Mouse (Mus musculus): Measurements from ENCODE around the gene Mpzl3. TPM values are rescaled to one million over a fixed set of nuclear protein-coding genes. Genes with fewer than 3 reads are reported as not detected.
A peak's percentile ranks its signal among the peaks of the same experiment; 100 is the strongest.

Gene Mpzl3
- polyA plus RNA-seq (2014; fragmentation: Nextera tagmentation; extraction: Ambion mirVana): 1.6 and 1.7 TPM in 2 replicates

DNA sequence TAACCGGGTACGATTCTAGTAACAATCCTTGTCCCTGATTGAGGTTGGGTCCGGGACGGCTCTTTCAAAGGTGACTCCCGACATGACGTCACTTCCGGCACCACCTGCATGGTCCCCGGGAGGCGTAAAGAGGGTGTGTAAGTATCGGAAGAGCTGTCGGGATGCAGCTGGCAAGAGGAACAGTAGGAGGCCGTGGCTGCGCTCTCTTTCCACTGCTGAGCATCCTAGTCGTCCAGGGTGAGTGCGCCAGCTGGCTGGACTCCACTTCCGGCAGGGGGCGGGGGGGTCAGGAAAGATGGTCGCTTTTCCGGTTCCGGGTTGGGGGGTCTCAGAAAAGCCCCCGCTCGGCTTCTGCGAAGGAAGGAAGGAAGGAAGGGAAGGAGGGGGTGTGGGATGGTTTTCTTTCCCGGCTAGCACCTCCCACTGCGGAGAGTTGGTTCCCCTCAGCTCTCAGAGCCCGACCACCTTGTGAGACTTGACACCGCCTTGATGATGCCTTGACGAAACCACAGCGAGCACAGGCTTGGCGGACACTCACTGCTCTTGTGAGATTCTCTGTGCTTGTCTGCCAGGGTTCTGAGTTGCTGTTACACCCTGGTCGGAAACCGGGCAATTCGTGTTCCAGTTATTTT, at the start of gene Mpzl3:
Mpzl3 (plus strand) TSS at position 105 of the 632 bp plus-strand sequence.
- Histone ChIP-seq H3K9ac (ENCODE audit: low read depth, low read length) (peak within 1 kb of the TSS; percentile 75), H3K4me2 (peak within 1 kb of the TSS; percentile 76), H3K27ac (ENCODE audit: low read depth, low read length) (peak within 1 kb of the TSS; percentile 89), H3K36me3 (ENCODE audit: control insufficient read depth, insufficient read depth, low read length) (no peaks in the 10 kb centered on the region), H3K9me3 (replicated peaks; ENCODE audit: control insufficient read depth, low read length) (no peaks in the 10 kb centered on the region), H3K27me3 (ENCODE audit: control insufficient read depth, insufficient read depth, low read length) (peaks cover 13% of the 10 kb centered on the region), H3K4me1 (ENCODE audit: control insufficient read depth, insufficient read depth, low read length) (no peaks in the 10 kb centered on the region), H3K4me3 (ENCODE audit: low read depth, low read length) (peak within 1 kb of the TSS; percentile 73)
- WGBS (ENCODE audit: insufficient replicate concordance): under 1% methylated on average over 33 of the region's 33 CpGs
- peak; percentile 52; the same call in 1 of the 2 replicates for ATAC-seq (replicated peaks; ENCODE audit: insufficient number of reproducible peaks, low FRiP score, low TSS enrichment)

- no peak for ATAC-seq (replicated peaks; ENCODE audit: insufficient number of reproducible peaks, low FRiP score, low TSS enrichment)
- Histone ChIP-seq H3K4me3 (ENCODE audit: low read depth, low read length) (no peak overlapping the region), H3K9me3 (replicated peaks; ENCODE audit: control insufficient read depth, low read length) (no peaks in the 10 kb centered on the region), H3K4me2 (no peak overlapping the region), H3K4me1 (ENCODE audit: control insufficient read depth, insufficient read depth, low read length) (no peaks in the 10 kb centered on the region), H3K27ac (ENCODE audit: low read depth, low read length) (no peak overlapping the region), H3K9ac (ENCODE audit: low read depth, low read length) (no peak overlapping the region), H3K27me3 (ENCODE audit: control insufficient read depth, insufficient read depth, low read length) (0 out of 2 replicates have a peak, but pooled peaks cover 2% of the 10 kb centered on the region), H3K36me3 (ENCODE audit: control insufficient read depth, insufficient read depth, low read length) (no peaks in the 10 kb centered on the region)
- 71% methylated on average over 12 of the region's 12 CpGs for WGBS (ENCODE audit: insufficient replicate concordance)
Observed at GRCm38 (mm10) chr9:45007404-45007803, 47.6 kb upstream of the Mpzl3 start.

GRCm38 (mm10) chr9:45008342-45008741, 46.6 kb upstream of the Mpzl3 start:
- Histone ChIP-seq H3K9ac (ENCODE audit: low read depth, low read length) (no peak overlapping the region), H3K4me3 (ENCODE audit: low read depth, low read length) (no peak overlapping the region), H3K9me3 (replicated peaks; ENCODE audit: control insufficient read depth, low read length) (no peaks in the 10 kb centered on the region), H3K4me2 (no peak overlapping the region), H3K27ac (ENCODE audit: low read depth, low read length) (no peak overlapping the region), H3K27me3 (ENCODE audit: control insufficient read depth, insufficient read depth, low read length) (0 out of 2 replicates have a peak, but pooled peaks cover 2% of the 10 kb centered on the region), H3K4me1 (ENCODE audit: control insufficient read depth, insufficient read depth, low read length) (no peaks in the 10 kb centered on the region), H3K36me3 (ENCODE audit: control insufficient read depth, insufficient read depth, low read length) (no peaks in the 10 kb centered on the region)
- no peak for ATAC-seq (replicated peaks; ENCODE audit: insufficient number of reproducible peaks, low FRiP score, low TSS enrichment)
- WGBS (ENCODE audit: insufficient replicate concordance): 79% methylated on average over 4 of the region's 4 CpGs

DNA sequence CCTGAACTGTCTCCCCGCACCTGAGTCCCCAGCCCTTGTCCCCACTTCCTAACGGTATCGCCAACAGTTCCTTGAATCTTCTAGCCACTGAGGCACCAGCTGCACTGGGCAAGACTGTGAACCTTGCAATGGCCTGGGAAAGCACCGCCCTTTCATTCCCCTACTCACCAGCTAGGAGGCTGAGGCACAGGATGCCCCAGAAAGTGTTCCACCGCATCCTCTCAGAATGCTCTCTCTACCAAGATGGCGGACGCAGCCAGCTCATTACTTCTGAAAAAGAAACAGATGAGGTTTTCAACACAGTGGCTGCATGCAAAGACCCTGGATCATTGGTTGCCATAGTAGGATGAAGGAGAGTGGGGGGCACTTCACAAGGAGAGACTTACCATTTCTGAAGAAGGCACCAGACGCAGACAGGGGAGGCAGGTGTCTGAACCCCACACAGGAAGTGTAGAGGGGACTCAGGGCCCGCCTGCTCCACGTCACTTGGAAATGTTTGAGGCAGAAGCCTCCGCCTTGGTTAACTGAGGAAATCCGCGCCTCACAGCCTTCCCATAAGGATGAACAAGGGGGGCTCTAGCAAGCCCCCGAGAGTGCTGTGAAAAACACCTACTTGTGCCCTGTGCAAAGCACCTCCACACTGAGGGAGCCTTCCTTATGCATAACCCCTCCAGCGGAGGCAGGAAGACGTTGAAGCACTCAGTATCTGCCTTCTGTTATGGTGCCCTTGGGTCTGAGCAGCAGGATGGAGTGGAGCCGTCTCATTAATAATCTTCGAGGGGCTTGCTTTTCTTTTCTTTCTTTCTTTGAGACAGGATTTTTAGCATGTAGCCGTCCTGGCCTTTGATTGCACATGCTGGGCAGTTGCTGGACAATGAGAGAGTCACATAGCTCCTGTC, 45.6 kb upstream of the Mpzl3 start, which contains the start of gene Cd3e:
Cd3e (minus strand) TSS at position 448 of the 899 bp plus-strand sequence.
- H3K27me3 ChIP-seq (ENCODE audit: control insufficient read depth, insufficient read depth, low read length): 0 out of 2 replicates have a peak, but pooled peaks cover 2% of the 10 kb centered on the region
- H3K4me2 ChIP-seq: no peak within 1 kb of the TSS
- no peaks in the 10 kb centered on the region for H3K9me3 ChIP-seq (replicated peaks; ENCODE audit: control insufficient read depth, low read length)
- no peaks in the 10 kb centered on the region for H3K4me1 ChIP-seq (ENCODE audit: control insufficient read depth, insufficient read depth, low read length)
- no peak within 1 kb of the TSS for H3K4me3 ChIP-seq (ENCODE audit: low read depth, low read length)
- ATAC-seq (replicated peaks; ENCODE audit: insufficient number of reproducible peaks, low FRiP score, low TSS enrichment): no peak
- no peaks in the 10 kb centered on the region for H3K36me3 ChIP-seq (ENCODE audit: control insufficient read depth, insufficient read depth, low read length)
- no peak within 1 kb of the TSS for H3K9ac ChIP-seq (ENCODE audit: low read depth, low read length)
- WGBS (ENCODE audit: insufficient replicate concordance): 84% methylated on average over 19 of the region's 19 CpGs
- no peak within 1 kb of the TSS for H3K27ac ChIP-seq (ENCODE audit: low read depth, low read length)

DNA sequence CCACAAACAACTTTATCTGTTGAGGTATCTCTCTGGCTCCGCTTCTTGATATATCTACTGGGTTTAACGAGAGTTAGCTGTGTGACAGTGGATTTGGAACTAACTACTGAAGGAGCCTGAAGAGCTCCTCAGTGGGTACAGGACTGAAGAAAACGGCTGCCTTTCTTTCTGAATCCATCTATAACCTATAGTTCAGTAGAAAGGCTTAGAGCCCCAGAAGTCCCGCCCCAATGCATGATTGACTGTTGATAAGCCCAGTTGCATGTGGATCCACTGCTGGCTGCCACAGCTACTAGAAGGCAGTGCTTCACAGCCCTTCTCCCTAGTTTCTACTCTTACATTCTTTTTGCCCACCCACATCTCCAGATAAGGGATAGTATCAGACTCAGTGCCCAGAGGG, 44.5 kb upstream of the Mpzl3 start:
- no peaks in the 10 kb centered on the region for H3K9me3 ChIP-seq (replicated peaks; ENCODE audit: control insufficient read depth, low read length)
- H3K9ac ChIP-seq (ENCODE audit: low read depth, low read length): no peak overlapping the region
- 0 out of 2 replicates have a peak, but pooled peaks cover 2% of the 10 kb centered on the region for H3K27me3 ChIP-seq (ENCODE audit: control insufficient read depth, insufficient read depth, low read length)
- no peak overlapping the region for H3K4me3 ChIP-seq (ENCODE audit: low read depth, low read length)
- no peaks in the 10 kb centered on the region for H3K36me3 ChIP-seq (ENCODE audit: control insufficient read depth, insufficient read depth, low read length)
- ATAC-seq (replicated peaks; ENCODE audit: insufficient number of reproducible peaks, low FRiP score, low TSS enrichment): no peak
- no peak overlapping the region for H3K27ac ChIP-seq (ENCODE audit: low read depth, low read length)
- H3K4me2 ChIP-seq: no peak overlapping the region
- 60% methylated on average over 4 of the region's 4 CpGs for WGBS (ENCODE audit: insufficient replicate concordance)
- H3K4me1 ChIP-seq (ENCODE audit: control insufficient read depth, insufficient read depth, low read length): no peaks in the 10 kb centered on the region

DNA sequence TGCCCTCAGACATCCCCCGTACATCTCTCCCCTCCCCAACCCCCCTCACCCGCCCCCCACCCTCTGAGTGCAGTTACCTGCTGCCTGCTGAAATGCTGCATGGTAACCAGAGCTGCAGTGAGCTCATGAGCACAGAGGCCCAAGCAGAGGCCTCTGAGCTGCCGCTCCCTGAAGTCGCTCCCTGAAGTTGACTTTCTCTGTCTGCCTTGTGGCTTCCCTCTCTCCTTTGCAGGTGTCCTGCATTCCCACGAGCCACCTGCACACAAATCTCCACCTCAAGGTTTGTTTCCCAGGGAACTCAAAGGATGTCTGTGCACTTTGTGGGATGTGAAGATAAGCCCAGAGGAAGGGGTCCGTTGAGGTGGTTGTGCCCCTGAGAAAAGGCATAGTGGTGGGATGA, 43.7 kb upstream of the Mpzl3 start:
- no peak for ATAC-seq (replicated peaks; ENCODE audit: insufficient number of reproducible peaks, low FRiP score, low TSS enrichment)
- 48% methylated on average over 6 of the region's 6 CpGs for WGBS (ENCODE audit: insufficient replicate concordance)
- Histone ChIP-seq H3K9me3 (replicated peaks; ENCODE audit: control insufficient read depth, low read length) (no peaks in the 10 kb centered on the region), H3K4me3 (ENCODE audit: low read depth, low read length) (no peak overlapping the region), H3K9ac (ENCODE audit: low read depth, low read length) (no peak overlapping the region), H3K27me3 (ENCODE audit: control insufficient read depth, insufficient read depth, low read length) (0 out of 2 replicates have a peak, but pooled peaks cover 2% of the 10 kb centered on the region), H3K36me3 (ENCODE audit: control insufficient read depth, insufficient read depth, low read length) (no peaks in the 10 kb centered on the region), H3K4me1 (ENCODE audit: control insufficient read depth, insufficient read depth, low read length) (no peaks in the 10 kb centered on the region), H3K27ac (ENCODE audit: low read depth, low read length) (no peak overlapping the region), H3K4me2 (no peak overlapping the region)

DNA sequence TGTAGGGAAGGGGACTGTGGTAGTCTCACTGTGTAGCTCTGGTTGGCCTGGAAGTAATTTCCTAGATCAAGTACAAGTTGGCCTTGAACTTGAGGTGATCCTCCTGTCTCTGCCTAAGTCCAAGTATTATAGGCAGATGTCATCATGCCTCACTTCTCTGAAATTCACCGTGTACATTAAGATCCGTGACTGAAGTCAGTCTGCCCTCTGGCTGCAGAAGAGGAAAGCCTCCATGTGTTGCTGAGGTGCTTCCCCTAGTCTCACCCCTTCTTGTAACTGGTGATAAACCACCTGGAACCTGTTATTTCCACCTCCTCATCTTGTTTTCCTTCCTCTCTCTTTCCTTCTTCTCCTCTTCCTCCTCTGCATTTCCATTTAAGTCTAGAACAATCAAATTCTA, 40.1 kb upstream of the Mpzl3 start:
- 39% methylated on average over 2 of the region's 2 CpGs for WGBS (ENCODE audit: insufficient replicate concordance)
- no peak for ATAC-seq (replicated peaks; ENCODE audit: insufficient number of reproducible peaks, low FRiP score, low TSS enrichment)

GRCm38 (mm10) chr9:45015841-45016240, 39.1 kb upstream of the Mpzl3 start:
- Histone ChIP-seq H3K4me2 (no peak overlapping the region), H3K27me3 (ENCODE audit: control insufficient read depth, insufficient read depth, low read length) (0 out of 2 replicates have a peak, but pooled peaks cover 5% of the 10 kb centered on the region), H3K4me1 (ENCODE audit: control insufficient read depth, insufficient read depth, low read length) (no peaks in the 10 kb centered on the region), H3K9ac (ENCODE audit: low read depth, low read length) (no peak overlapping the region), H3K4me3 (ENCODE audit: low read depth, low read length) (no peak overlapping the region), H3K36me3 (ENCODE audit: control insufficient read depth, insufficient read depth, low read length) (no peaks in the 10 kb centered on the region), H3K27ac (ENCODE audit: low read depth, low read length) (no peak overlapping the region), H3K9me3 (replicated peaks; ENCODE audit: control insufficient read depth, low read length) (no peaks in the 10 kb centered on the region)
- 66% methylated on average over 3 of the region's 3 CpGs for WGBS (ENCODE audit: insufficient replicate concordance)
- ATAC-seq (replicated peaks; ENCODE audit: insufficient number of reproducible peaks, low FRiP score, low TSS enrichment): no peak

More for the DNA sequence above, 40.1 kb upstream of the Mpzl3 start:
- Histone ChIP-seq H3K4me3 (ENCODE audit: low read depth, low read length) (no peak overlapping the region), H3K4me1 (ENCODE audit: control insufficient read depth, insufficient read depth, low read length) (no peaks in the 10 kb centered on the region), H3K27ac (ENCODE audit: low read depth, low read length) (no peak overlapping the region), H3K9me3 (replicated peaks; ENCODE audit: control insufficient read depth, low read length) (no peaks in the 10 kb centered on the region), H3K9ac (ENCODE audit: low read depth, low read length) (no peak overlapping the region), H3K4me2 (no peak overlapping the region), H3K36me3 (ENCODE audit: control insufficient read depth, insufficient read depth, low read length) (no peaks in the 10 kb centered on the region), H3K27me3 (ENCODE audit: control insufficient read depth, insufficient read depth, low read length) (0 out of 2 replicates have a peak, but pooled peaks cover 5% of the 10 kb centered on the region)
